Mouse (Mus musculus): ENCODE measurements around the gene Atp5h. TPM values are rescaled to one million over a fixed set of nuclear protein-coding genes. Genes with fewer than 3 reads are reported as not detected.
A peak's percentile ranks its signal among the peaks of the same experiment; 100 is the strongest.

Atp5h gene
- polyA plus RNA-seq, 1 experiment from 2014 or later: 2,271 TPM

DNA sequence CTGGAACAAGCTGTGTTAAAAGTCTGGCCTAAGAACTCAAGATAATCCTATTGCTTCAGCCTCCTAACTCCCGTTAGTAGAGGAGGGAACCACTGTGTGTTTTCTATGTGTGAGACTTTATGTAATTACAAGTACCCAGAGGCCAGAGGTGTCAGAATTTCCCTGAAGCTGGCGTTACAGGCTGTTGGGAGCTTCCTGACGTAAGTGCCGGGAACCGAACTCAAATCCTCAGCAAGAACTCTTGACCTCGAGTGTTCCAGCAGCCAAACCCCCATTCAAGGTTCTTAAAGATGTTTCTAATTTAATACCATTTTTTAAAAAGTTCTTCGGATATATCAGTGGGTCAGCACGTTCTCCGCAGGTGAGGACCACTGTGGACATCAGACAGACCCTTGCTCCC is 38.5 kb downstream of the Atp5h start:
- H3K9ac ChIP-seq (ENCODE audit: low read length): peak overlapping the region; percentile 86

GRCm38 (mm10) chr11:115377854-115378253 is 41.9 kb downstream of the Atp5h start:
- Histone ChIP-seq H3K27ac (replicated peaks in 1 of 2; ENCODE audit: control insufficient read depth in 1 of 2, insufficient read depth in 1 of 2, low read depth in 2 of 2, low read length in 2 of 2) (no peak overlapping the region), H3K36me3 (ENCODE audit: control insufficient read depth, insufficient read depth, low read length) (no peaks in the 10 kb centered on the region), H3K4me2 (ENCODE audit: low read length) (no peak overlapping the region), H3K9ac (ENCODE audit: low read length) (no peak overlapping the region), H3K9me3 (ENCODE audit: control insufficient read depth, low read length) (no peaks in the 10 kb centered on the region), H3K4me3 (ENCODE audit: control insufficient read depth in 1 of 2, insufficient read depth in 1 of 2, low read depth in 1 of 2, low read length in 2 of 2) (no peak overlapping the region), H3K4me1 (ENCODE audit: control insufficient read depth in 2 of 2, insufficient read depth in 2 of 2, low read length in 2 of 2) (peaks cover 11 to 20% of the 10 kb centered on the region in 2 experiments), H3K27me3 (ENCODE audit: control insufficient read depth, insufficient read depth, low read length) (peaks cover 19% of the 10 kb centered on the region; the same call in 1 of the 2 replicates)
- WGBS: 86% methylated on average over 7 of the region's 7 CpGs
- no peak for ATAC-seq (ENCODE audit: insufficient number of reproducible peaks, insufficient read depth, low FRiP score, low read depth)

More for the DNA sequence above, 38.5 kb downstream of the Atp5h start:
- peaks cover 6% of the 10 kb centered on the region; the same call in 1 of the 2 replicates for H3K27me3 ChIP-seq (ENCODE audit: control insufficient read depth, insufficient read depth, low read length)
- peak overlapping the region; percentile 76 for H3K4me2 ChIP-seq (ENCODE audit: low read length)
- peaks cover 18 to 34% of the 10 kb centered on the region in 2 experiments for H3K4me1 ChIP-seq (ENCODE audit: control insufficient read depth in 2 of 2, insufficient read depth in 2 of 2, low read length in 2 of 2)
- H3K36me3 ChIP-seq (ENCODE audit: control insufficient read depth, insufficient read depth, low read length): no peaks in the 10 kb centered on the region
- ATAC-seq (ENCODE audit: insufficient number of reproducible peaks, insufficient read depth, low FRiP score, low read depth): no peak
- H3K9me3 ChIP-seq (ENCODE audit: control insufficient read depth, low read length): no peaks in the 10 kb centered on the region
- peak overlapping the region; percentile 74 to 79 for H3K4me3 ChIP-seq (ENCODE audit: control insufficient read depth in 1 of 2, insufficient read depth in 1 of 2, low read depth in 1 of 2, low read length in 2 of 2)
- H3K27ac ChIP-seq (replicated peaks in 1 of 2; ENCODE audit: control insufficient read depth in 1 of 2, insufficient read depth in 1 of 2, low read depth in 2 of 2, low read length in 2 of 2): peak overlapping the region; percentile 28 to 68; a peak in 3 of 4 replicates
- 11% methylated on average over 9 of the region's 9 CpGs for WGBS

GRCm38 (mm10) chr11:115377254-115377653 is 42.5 kb downstream of the Atp5h start:
- H3K4me1 ChIP-seq (ENCODE audit: control insufficient read depth in 2 of 2, insufficient read depth in 2 of 2, low read length in 2 of 2): peaks cover 11 to 15% of the 10 kb centered on the region in 2 experiments
- no peak for ATAC-seq (ENCODE audit: insufficient number of reproducible peaks, insufficient read depth, low FRiP score, low read depth)
- no peaks in the 10 kb centered on the region for H3K9me3 ChIP-seq (ENCODE audit: control insufficient read depth, low read length)
- H3K27ac ChIP-seq (replicated peaks in 1 of 2; ENCODE audit: control insufficient read depth in 1 of 2, insufficient read depth in 1 of 2, low read depth in 2 of 2, low read length in 2 of 2): no peak overlapping the region
- WGBS: 78% methylated on average over 4 of the region's 4 CpGs
- H3K4me3 ChIP-seq (ENCODE audit: control insufficient read depth in 1 of 2, insufficient read depth in 1 of 2, low read depth in 1 of 2, low read length in 2 of 2): no peak overlapping the region
- H3K36me3 ChIP-seq (ENCODE audit: control insufficient read depth, insufficient read depth, low read length): no peaks in the 10 kb centered on the region
- no peak overlapping the region for H3K4me2 ChIP-seq (ENCODE audit: low read length)
- H3K9ac ChIP-seq (ENCODE audit: low read length): no peak overlapping the region
- H3K27me3 ChIP-seq (ENCODE audit: control insufficient read depth, insufficient read depth, low read length): peaks cover 17% of the 10 kb centered on the region; the same call in 1 of the 2 replicates

DNA sequence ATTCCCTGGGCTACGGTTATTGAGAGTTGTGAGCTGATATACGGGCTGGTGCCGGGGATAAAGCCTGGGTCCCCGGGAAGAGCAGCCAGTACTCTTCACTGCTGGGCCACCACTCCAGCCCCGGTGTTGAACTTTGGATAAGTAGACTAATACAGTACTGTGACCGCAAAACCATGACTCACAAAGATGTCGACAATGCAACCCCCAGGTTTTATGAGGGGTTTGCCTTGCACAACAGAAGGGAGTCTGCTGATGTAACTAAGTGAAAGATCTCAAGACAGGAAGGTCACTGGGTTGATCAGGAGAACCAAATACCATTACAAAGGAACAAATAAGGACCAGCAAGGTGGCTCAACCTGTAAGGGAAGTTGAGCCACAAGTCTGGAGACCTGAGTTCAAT is 43.0 kb downstream of the Atp5h start:
- Histone ChIP-seq H3K4me3 (ENCODE audit: control insufficient read depth in 1 of 2, insufficient read depth in 1 of 2, low read depth in 1 of 2, low read length in 2 of 2) (no peak overlapping the region), H3K9me3 (ENCODE audit: control insufficient read depth, low read length) (no peaks in the 10 kb centered on the region), H3K36me3 (ENCODE audit: control insufficient read depth, insufficient read depth, low read length) (no peaks in the 10 kb centered on the region), H3K4me1 (ENCODE audit: control insufficient read depth in 2 of 2, insufficient read depth in 2 of 2, low read length in 2 of 2) (peaks cover 11 to 15% of the 10 kb centered on the region in 2 experiments), H3K27me3 (ENCODE audit: control insufficient read depth, insufficient read depth, low read length) (peaks cover 17% of the 10 kb centered on the region; the same call in 1 of the 2 replicates), H3K27ac (replicated peaks in 1 of 2; ENCODE audit: control insufficient read depth in 1 of 2, insufficient read depth in 1 of 2, low read depth in 2 of 2, low read length in 2 of 2) (no peak overlapping the region), H3K4me2 (ENCODE audit: low read length) (no peak overlapping the region), H3K9ac (ENCODE audit: low read length) (no peak overlapping the region)
- WGBS: 56% methylated on average over 7 of the region's 7 CpGs
- ATAC-seq (ENCODE audit: insufficient number of reproducible peaks, insufficient read depth, low FRiP score, low read depth): no peak

DNA sequence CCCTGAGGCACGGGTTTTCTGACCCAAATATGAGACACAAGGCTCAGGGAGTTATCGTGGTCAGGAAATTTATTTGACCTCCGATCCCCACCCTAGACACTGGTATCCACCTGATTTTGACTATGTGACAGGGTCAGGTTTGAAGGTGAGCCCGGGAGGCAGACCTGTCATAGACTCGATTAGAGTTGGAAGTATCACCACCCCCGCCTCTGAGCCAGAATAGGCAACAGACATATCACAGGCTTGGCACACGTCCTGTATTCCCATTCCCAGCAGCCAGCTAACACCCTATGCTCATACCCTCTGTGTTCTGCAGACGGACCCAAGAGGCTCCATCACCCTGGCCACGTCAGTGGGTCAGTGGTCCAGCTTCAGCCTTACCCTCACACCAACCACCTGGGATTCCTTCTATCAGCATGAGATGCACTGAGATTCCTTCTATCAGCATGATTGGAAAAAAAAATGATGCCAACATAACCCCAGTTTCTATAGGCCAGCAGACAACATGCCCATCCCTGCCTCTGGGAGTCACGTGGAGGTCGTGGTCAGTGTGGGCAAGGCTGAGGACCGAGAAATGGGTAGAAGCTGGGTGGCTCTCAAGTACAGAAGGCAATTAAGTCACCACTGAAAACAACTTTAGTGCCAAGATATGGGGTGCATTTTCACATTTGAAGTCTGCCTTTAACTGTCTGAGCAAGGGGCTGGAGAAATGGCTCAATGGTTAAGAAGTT is 44.9 kb downstream of the Atp5h start:
- ATAC-seq (ENCODE audit: insufficient number of reproducible peaks, insufficient read depth, low FRiP score, low read depth): no peak; the same call in 1 of the 2 replicates
- peak overlapping the region in 1 of 2 experiments; percentile 38; a peak in 2 of 4 replicates for H3K4me3 ChIP-seq (ENCODE audit: control insufficient read depth in 1 of 2, insufficient read depth in 1 of 2, low read depth in 1 of 2, low read length in 2 of 2)
- 46% methylated on average over 12 of the region's 12 CpGs for WGBS

GRCm38 (mm10) chr11:115373805-115374694 is 45.7 kb downstream of the Atp5h start:
- WGBS: 2% methylated on average over 30 of the region's 30 CpGs
- Histone ChIP-seq H3K4me1 (ENCODE audit: control insufficient read depth in 2 of 2, insufficient read depth in 2 of 2, low read length in 2 of 2) (peaks cover 9% of the 10 kb centered on the region in 2 experiments), H3K27ac (replicated peaks in 1 of 2; ENCODE audit: control insufficient read depth in 1 of 2, insufficient read depth in 1 of 2, low read depth in 2 of 2, low read length in 2 of 2) (peak overlapping the region in 1 of 2 experiments; percentile 31; a peak in 1 of 4 replicates), H3K9me3 (ENCODE audit: control insufficient read depth, low read length) (no peaks in the 10 kb centered on the region), H3K36me3 (ENCODE audit: control insufficient read depth, insufficient read depth, low read length) (no peaks in the 10 kb centered on the region), H3K4me3 (ENCODE audit: control insufficient read depth in 1 of 2, insufficient read depth in 1 of 2, low read depth in 1 of 2, low read length in 2 of 2) (peak overlapping the region; percentile 38 to 39), H3K4me2 (ENCODE audit: low read length) (peak overlapping the region; percentile 82), H3K27me3 (ENCODE audit: control insufficient read depth, insufficient read depth, low read length) (peaks cover 22% of the 10 kb centered on the region; the same call in 1 of the 2 replicates), H3K9ac (ENCODE audit: low read length) (peak overlapping the region; percentile 65)
- 0 out of 2 replicates have a peak, but pooled peaks have one; percentile 18 for ATAC-seq (ENCODE audit: insufficient number of reproducible peaks, insufficient read depth, low FRiP score, low read depth)

More for the DNA sequence above, 44.9 kb downstream of the Atp5h start:
- Histone ChIP-seq H3K36me3 (ENCODE audit: control insufficient read depth, insufficient read depth, low read length) (no peaks in the 10 kb centered on the region), H3K27ac (replicated peaks in 1 of 2; ENCODE audit: control insufficient read depth in 1 of 2, insufficient read depth in 1 of 2, low read depth in 2 of 2, low read length in 2 of 2) (no peak overlapping the region), H3K4me2 (ENCODE audit: low read length) (peak overlapping the region; percentile 82), H3K27me3 (ENCODE audit: control insufficient read depth, insufficient read depth, low read length) (peaks cover 22% of the 10 kb centered on the region; the same call in 1 of the 2 replicates), H3K4me1 (ENCODE audit: control insufficient read depth in 2 of 2, insufficient read depth in 2 of 2, low read length in 2 of 2) (peaks cover 9% of the 10 kb centered on the region in 2 experiments), H3K9ac (ENCODE audit: low read length) (no peak overlapping the region), H3K9me3 (ENCODE audit: control insufficient read depth, low read length) (no peaks in the 10 kb centered on the region)

DNA sequence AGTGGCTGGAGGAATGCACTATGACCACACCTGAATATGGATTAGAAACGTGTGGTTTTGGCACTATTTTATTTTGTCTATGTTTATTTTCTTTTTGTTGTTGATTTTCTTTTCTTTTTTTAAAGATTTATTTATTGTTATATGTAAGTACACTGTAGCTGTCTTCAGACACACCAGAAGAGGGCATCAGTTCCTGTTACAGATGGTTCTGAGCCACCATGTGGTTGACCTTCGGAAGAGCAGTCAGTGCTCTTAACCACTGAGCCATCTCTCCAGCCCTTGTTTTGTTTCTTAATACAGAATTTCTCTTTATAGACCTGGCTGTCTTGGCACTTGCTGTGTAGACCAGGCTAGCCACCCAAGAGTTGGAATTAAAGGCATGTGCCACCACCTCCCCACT is 47.0 kb downstream of the Atp5h start:
- ATAC-seq (ENCODE audit: insufficient number of reproducible peaks, insufficient read depth, low FRiP score, low read depth): no peak
- Histone ChIP-seq H3K36me3 (ENCODE audit: control insufficient read depth, insufficient read depth, low read length) (no peaks in the 10 kb centered on the region), H3K27ac (replicated peaks in 1 of 2; ENCODE audit: control insufficient read depth in 1 of 2, insufficient read depth in 1 of 2, low read depth in 2 of 2, low read length in 2 of 2) (no peak overlapping the region), H3K9ac (ENCODE audit: low read length) (no peak overlapping the region), H3K4me1 (ENCODE audit: control insufficient read depth in 2 of 2, insufficient read depth in 2 of 2, low read length in 2 of 2) (peaks cover 9% of the 10 kb centered on the region in 2 experiments), H3K27me3 (ENCODE audit: control insufficient read depth, insufficient read depth, low read length) (peaks cover 24% of the 10 kb centered on the region), H3K4me3 (ENCODE audit: control insufficient read depth in 1 of 2, insufficient read depth in 1 of 2, low read depth in 1 of 2, low read length in 2 of 2) (no peak overlapping the region), H3K4me2 (ENCODE audit: low read length) (no peak overlapping the region), H3K9me3 (ENCODE audit: control insufficient read depth, low read length) (no peaks in the 10 kb centered on the region)
- WGBS: 48% methylated on average over 2 of the region's 2 CpGs
